Mouse (Mus musculus) lung, postnatal 0 days (tissue): ENCODE measurements around the gene Zgrf1.

Experiments
- CTCF ChIP-seq: IDR thresholded peaks from 2 replicates; pipeline ENCODE4 v1.5.1; 2016; ENCODE audit warnings: antibody characterized with exemption, mild to moderate bottlenecking
- EP300 ChIP-seq: IDR thresholded peaks from 2 replicates; pipeline ENCODE4 v1.6.1; 2016; ENCODE audit warnings: antibody characterized with exemption, mild to moderate bottlenecking, control low read depth

- no peak for TF ChIP-seq EP300
- no peak for TF ChIP-seq CTCF
Measured at GRCm38 (mm10) chr3:127552434-127552972, 786 bp upstream of the Zgrf1 start.
